ENCODE assay signal across 8 mouse cellular contexts in the genomic region with DNA sequence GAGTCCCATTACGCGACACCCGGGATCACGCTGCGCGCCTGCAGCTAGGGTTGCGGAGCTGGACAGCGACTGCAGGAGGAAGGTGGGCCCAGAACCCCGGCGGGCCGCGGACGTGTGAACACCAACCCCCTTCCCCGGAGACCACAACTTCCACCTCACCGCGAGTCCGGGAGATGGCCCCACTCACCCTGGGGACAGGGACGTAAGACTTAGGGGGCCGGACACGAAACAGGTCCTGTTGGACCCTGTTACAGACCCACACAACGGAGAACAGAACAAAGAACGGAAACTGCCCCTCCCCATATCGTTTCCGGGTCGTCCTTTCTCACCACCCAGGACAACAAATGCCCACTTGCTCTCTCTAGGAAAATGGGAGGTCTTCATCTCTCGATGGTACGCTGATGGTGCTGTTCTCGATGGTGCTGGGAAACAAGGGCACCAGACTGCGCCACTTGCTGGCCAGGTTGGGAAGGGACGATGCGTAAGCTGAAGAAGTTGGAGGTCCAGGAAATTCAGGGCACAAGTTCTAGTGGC. TPM values are rescaled to one million over a fixed set of nuclear protein-coding genes. Genes with fewer than 3 reads are reported as not detected.
A peak's percentile ranks its signal among the peaks of the same experiment; 100 is the strongest.
DNase-seq lines count a peak whose midpoint lies in the region; ATAC-seq and TF ChIP-seq lines count a peak whose summit lies in the region.

A gene (minus strand): TSS at position 302 of the 534 bp plus-strand sequence.

- peak; percentile 96 for ATAC-seq in erythroblast, adult 5-6 weeks (replicated peaks; ENCODE audit: low FRiP score, poor library complexity, severe bottlenecking)
- ATAC-seq in kidney, embryonic 15.5 days (replicated peaks; ENCODE audit: low FRiP score), result peak; percentile 97
- peak; percentile 97 for ATAC-seq in monocyte, adult 5-6 weeks (replicated peaks; ENCODE audit: insufficient number of reproducible peaks, low FRiP score, low TSS enrichment, poor library complexity, severe bottlenecking)

- H3K27ac ChIP-seq in heart, embryonic 10.5 days, result peak within 1 kb of the TSS; percentile 96
- peak within 1 kb of the TSS; percentile 93 for H3K27ac ChIP-seq in kidney, embryonic 15.5 days

- peak; percentile 99 for DNase-seq in brain, adult 2 months (ENCODE audit: low read depth, low spot score)
- peak; percentile 96 for DNase-seq in heart, embryonic 10.5 days (ENCODE audit: low spot score)
- DNase-seq in liver, result peak; percentile 86
- peak; percentile 86 to 91 for DNase-seq in spleen, postnatal 4 days (ENCODE audit: low spot score in 2 of 2)

- peak within 1 kb of the TSS; percentile 74 for H3K4me3 ChIP-seq in C2C12 (ENCODE audit: insufficient read depth, poor library complexity, severe bottlenecking)
- peak within 1 kb of the TSS; percentile 83 for H3K4me3 ChIP-seq in heart, embryonic 10.5 days
- peak within 1 kb of the TSS; percentile 86 for H3K4me3 ChIP-seq in kidney, embryonic 15.5 days (replicated peaks)

- H3K9me3 ChIP-seq in heart, embryonic 10.5 days, result no peaks in the 10 kb centered on the region
- no peaks in the 10 kb centered on the region for H3K9me3 ChIP-seq in kidney, embryonic 15.5 days (replicated peaks)

- no peaks in the 10 kb centered on the region for H3K27me3 ChIP-seq in C2C12 (ENCODE audit: control insufficient read depth, insufficient read depth, insufficient read length)
- H3K27me3 ChIP-seq in heart, embryonic 10.5 days (ENCODE audit: insufficient read depth, poor library complexity, severe bottlenecking), result no peaks in the 10 kb centered on the region
- H3K27me3 ChIP-seq in kidney, embryonic 15.5 days, result no peaks in the 10 kb centered on the region

- H3K4me2 ChIP-seq in kidney, embryonic 15.5 days, result peak within 1 kb of the TSS; percentile 72

- no peaks in the 10 kb centered on the region for H3K4me1 ChIP-seq in heart, embryonic 10.5 days
- H3K4me1 ChIP-seq in kidney, embryonic 15.5 days, result peaks cover 16% of the 10 kb centered on the region

- peak; percentile 70 for TF ChIP-seq CTCF in C2C12 (IDR thresholded peaks at IDR 0.05; ENCODE audit: control insufficient read depth, insufficient read depth, insufficient read length)

- under 1% methylated on average over 31 of the region's 31 CpGs for WGBS in heart, embryonic 10.5 days
- under 1% methylated on average over 31 of the region's 31 CpGs for WGBS in kidney, embryonic 15.5 days

- peaks cover 18% of the 10 kb centered on the region for H3K79me3 ChIP-seq in C2C12 (ENCODE audit: low read depth)

- peak within 1 kb of the TSS; percentile 91 for H3K9ac ChIP-seq in kidney, embryonic 15.5 days

- H3K36me3 ChIP-seq in C2C12 (ENCODE audit: control insufficient read depth, insufficient read depth), result peaks cover 23% of the 10 kb centered on the region
- peaks cover 25% of the 10 kb centered on the region for H3K36me3 ChIP-seq in heart, embryonic 10.5 days
- H3K36me3 ChIP-seq in kidney, embryonic 15.5 days, result peaks cover 26% of the 10 kb centered on the region

- H3K79me2 ChIP-seq in C2C12 (ENCODE audit: control insufficient read depth, insufficient read depth), result peaks cover 18% of the 10 kb centered on the region

- H3ac ChIP-seq in C2C12 (ENCODE audit: control insufficient read depth, insufficient read length, low read depth), result peak within 1 kb of the TSS; percentile 76

TF ChIP-seq in C2C12, 6 proteins besides CTCF, POLR2A, EP300 and RAD21:
- TF ChIP-seq CEBPB (IDR thresholded peaks at IDR 0.05; ENCODE audit: low read depth) (no peak), MYOG (IDR thresholded peaks at IDR 0.05; ENCODE audit: control insufficient read depth, extremely low read depth, insufficient read length) (no peak), MYOD1 (IDR thresholded peaks at IDR 0.05; ENCODE audit: control insufficient read depth, insufficient read length, low read depth) (no peak), MAX (IDR thresholded peaks at IDR 0.05) (no peak), FOSL1 (IDR thresholded peaks at IDR 0.05; ENCODE audit: insufficient read depth, low read length, poor library complexity, severe bottlenecking) (no peak), USF1 (IDR thresholded peaks at IDR 0.05; ENCODE audit: low read depth) (no peak)

RNA-seq across cellular contexts. Expression of the gene that starts here (rescaled TPM):
- 1.9 TPM for polyA plus RNA-seq in C2C12 (2012; fragmentation: generic; extraction: Trizol)
- total RNA-seq in erythroblast, adult 5-6 weeks (2015; ENCODE audit: low replicate concordance), result 0.77 TPM in 1 of 2 replicates, not detected in the other
- total RNA-seq in erythroblast, adult 5-6 weeks (2017; ENCODE audit: low replicate concordance), result 2.6 and 5.4 TPM in 2 replicates
- polyA plus RNA-seq in heart, embryonic 10.5 days (2016; fragmentation: Nextera tagmentation; extraction: Ambion mirVana), result 10.3 and 18.8 TPM in 2 replicates
- polyA plus RNA-seq in kidney, embryonic 15.5 days (2015; fragmentation: Nextera tagmentation; extraction: Ambion mirVana), result 23.2 and 26.4 TPM in 2 replicates
- 2.5 to 8.9 TPM (median 3.0 TPM) in 3 replicates for total RNA-seq in monocyte, adult 5-6 weeks (2017)

Comparison
In these comparisons a context has a peak if more than half of its experiments do, and no peak if none do; other contexts are left out.
1. Peak in every context shown above with its lines: DNase-seq, ATAC-seq, H3K4me3 ChIP-seq and H3K27ac ChIP-seq.